Comparison of ENCODE assay signal across 7 mouse cellular contexts in the genomic region with DNA sequence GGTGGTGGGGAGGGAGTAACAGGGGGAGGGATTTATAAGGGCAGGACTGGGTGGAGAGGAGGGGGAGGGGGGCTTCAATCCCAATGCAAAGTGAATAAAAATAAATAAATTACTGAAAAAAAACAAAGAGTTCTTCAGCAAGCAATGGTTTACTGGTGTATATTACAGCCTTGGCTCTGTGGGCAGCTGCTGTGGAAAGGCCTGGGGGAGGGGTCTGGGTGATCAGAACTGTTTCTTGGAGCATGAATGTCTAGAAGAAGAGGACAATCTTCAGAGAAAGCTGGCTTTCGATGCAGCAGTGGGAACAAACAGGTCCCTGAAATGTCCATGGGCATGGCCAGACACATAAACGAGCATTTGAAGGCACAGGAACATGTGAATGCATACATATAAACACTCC. TPM values are rescaled to one million over a fixed set of nuclear protein-coding genes. Genes with fewer than 3 reads are reported as not detected.
ATAC-seq lines count a peak whose summit lies in the region.
"Not testable (repeated sequence)": the region's sequence is repeated elsewhere in the genome, so short reads cannot be mapped to it uniquely, and the experiment has no call there.

No protein-coding gene starts in this region.

- H3K9me3 ChIP-seq in embryonic facial prominence, embryonic 13.5 days; heart, embryonic 11.5 days (replicated peaks; ENCODE audit: control insufficient read depth, low read length); hindbrain, embryonic 15.5 days; kidney, embryonic 15.5 days (replicated peaks); limb, embryonic 15.5 days; lung, embryonic 15.5 days; neural tube, embryonic 13.5 days: not testable (repeated sequence)

- peak overlapping the region; percentile 57; the same call in 1 of the 2 replicates for H3K4me2 ChIP-seq in embryonic facial prominence, embryonic 13.5 days
- H3K4me2 ChIP-seq in heart, embryonic 11.5 days: peak overlapping the region; percentile 60; the same call in 1 of the 2 replicates
- peak overlapping the region; percentile 54 for H3K4me2 ChIP-seq in hindbrain, embryonic 15.5 days
- H3K4me2 ChIP-seq in kidney, embryonic 15.5 days: peak overlapping the region; percentile 62
- peak overlapping the region; percentile 54; the same call in 1 of the 2 replicates for H3K4me2 ChIP-seq in limb, embryonic 15.5 days
- peak overlapping the region; percentile 67 for H3K4me2 ChIP-seq in lung, embryonic 15.5 days
- H3K4me2 ChIP-seq in neural tube, embryonic 13.5 days: peak overlapping the region; percentile 55; the same call in 1 of the 2 replicates

- H3K4me1 ChIP-seq in embryonic facial prominence, embryonic 13.5 days: peaks cover 13% of the 10 kb centered on the region
- not testable (repeated sequence) for H3K4me1 ChIP-seq in heart, embryonic 11.5 days (ENCODE audit: control insufficient read depth, insufficient read depth, low read length)
- H3K4me1 ChIP-seq in hindbrain, embryonic 15.5 days (replicated peaks): peaks cover 11% of the 10 kb centered on the region; the same call in 1 of the 2 replicates
- H3K4me1 ChIP-seq in kidney, embryonic 15.5 days: peaks cover 33% of the 10 kb centered on the region
- H3K4me1 ChIP-seq in limb, embryonic 15.5 days: peaks cover 11% of the 10 kb centered on the region
- H3K4me1 ChIP-seq in lung, embryonic 15.5 days: peaks cover 22% of the 10 kb centered on the region
- H3K4me1 ChIP-seq in neural tube, embryonic 13.5 days (replicated peaks): peaks cover 13% of the 10 kb centered on the region

- not testable (repeated sequence) for H3K4me3 ChIP-seq in embryonic facial prominence, embryonic 13.5 days; heart, embryonic 11.5 days (ENCODE audit: low read depth, low read length); hindbrain, embryonic 15.5 days; kidney, embryonic 15.5 days (replicated peaks); limb, embryonic 15.5 days; neural tube, embryonic 13.5 days
- H3K4me3 ChIP-seq in lung, embryonic 15.5 days: 0 out of 2 replicates have a peak overlapping the region, but pooled peaks have one; percentile 47

- not testable (repeated sequence) for ATAC-seq in embryonic facial prominence, embryonic 13.5 days (ENCODE audit: insufficient number of reproducible peaks, insufficient read depth, low FRiP score, low TSS enrichment, low read depth); heart, embryonic 11.5 days (replicated peaks; ENCODE audit: insufficient number of reproducible peaks, low FRiP score, low TSS enrichment); hindbrain, embryonic 15.5 days (ENCODE audit: low FRiP score, low read depth); kidney, embryonic 15.5 days (replicated peaks; ENCODE audit: low FRiP score); limb, embryonic 15.5 days (ENCODE audit: insufficient number of reproducible peaks, low FRiP score, low TSS enrichment, low read depth); neural tube, embryonic 13.5 days (ENCODE audit: low read depth)
- ATAC-seq in lung, embryonic 15.5 days (ENCODE audit: borderline replicate concordance, extremely low read depth, low FRiP score, low TSS enrichment): 0 out of 2 replicates have a peak, but pooled peaks have one; percentile 15

- H3K27ac ChIP-seq in embryonic facial prominence, embryonic 13.5 days: peak overlapping the region; percentile 82
- peak overlapping the region; percentile 46 for H3K27ac ChIP-seq in heart, embryonic 11.5 days (ENCODE audit: low read depth, low read length)
- 0 out of 2 replicates have a peak overlapping the region, but pooled peaks have one; percentile 1 for H3K27ac ChIP-seq in hindbrain, embryonic 15.5 days (replicated peaks)
- H3K27ac ChIP-seq in kidney, embryonic 15.5 days: peak overlapping the region; percentile 95
- H3K27ac ChIP-seq in limb, embryonic 15.5 days: peak overlapping the region; percentile 84
- H3K27ac ChIP-seq in lung, embryonic 15.5 days: peak overlapping the region; percentile 99
- not testable (repeated sequence) for H3K27ac ChIP-seq in neural tube, embryonic 13.5 days (replicated peaks)

- not testable (repeated sequence) for H3K9ac ChIP-seq in embryonic facial prominence, embryonic 13.5 days; heart, embryonic 11.5 days (ENCODE audit: low read depth, low read length); hindbrain, embryonic 15.5 days; kidney, embryonic 15.5 days; limb, embryonic 15.5 days; lung, embryonic 15.5 days; neural tube, embryonic 13.5 days

- not testable (repeated sequence) for H3K36me3 ChIP-seq in embryonic facial prominence, embryonic 13.5 days; heart, embryonic 11.5 days (ENCODE audit: control insufficient read depth, insufficient read depth, low read length); hindbrain, embryonic 15.5 days; kidney, embryonic 15.5 days; limb, embryonic 15.5 days; lung, embryonic 15.5 days; neural tube, embryonic 13.5 days

- not testable (repeated sequence) for H3K27me3 ChIP-seq in embryonic facial prominence, embryonic 13.5 days; heart, embryonic 11.5 days (ENCODE audit: control insufficient read depth, insufficient read depth, low read length); hindbrain, embryonic 15.5 days; kidney, embryonic 15.5 days; limb, embryonic 15.5 days; lung, embryonic 15.5 days; neural tube, embryonic 13.5 days

- WGBS in embryonic facial prominence, embryonic 13.5 days: 51% methylated on average over 2 of the region's 2 CpGs
- 63% methylated on average over 2 of the region's 2 CpGs for WGBS in heart, embryonic 11.5 days (ENCODE audit: insufficient replicate concordance)
- 68% methylated on average over 2 of the region's 2 CpGs for WGBS in hindbrain, embryonic 15.5 days
- 40% methylated on average over 2 of the region's 2 CpGs for WGBS in kidney, embryonic 15.5 days
- WGBS in limb, embryonic 15.5 days: 40% methylated on average over 2 of the region's 2 CpGs
- WGBS in lung, embryonic 15.5 days: 20% methylated on average over 2 of the region's 2 CpGs
- 69% methylated on average over 2 of the region's 2 CpGs for WGBS in neural tube, embryonic 13.5 days

RNA-seq across cellular contexts. Expression of gene Selenbp1, which starts 0.6 kb away (rescaled TPM):
- polyA plus RNA-seq in embryonic facial prominence, embryonic 13.5 days (2015; fragmentation: Nextera tagmentation; extraction: Ambion mirVana): 18.9 and 25.2 TPM in 2 replicates
- polyA plus RNA-seq in heart, embryonic 11.5 days (2014; fragmentation: Nextera tagmentation; extraction: Ambion mirVana): 36.8 and 45.6 TPM in 2 replicates
- polyA plus RNA-seq in hindbrain, embryonic 15.5 days (2015; fragmentation: Nextera tagmentation; extraction: Ambion mirVana): 15.5 and 16.4 TPM in 2 replicates
- 60.6 and 62.4 TPM in 2 replicates for polyA plus RNA-seq in kidney, embryonic 15.5 days (2015; fragmentation: Nextera tagmentation; extraction: Ambion mirVana)
- 51.9 and 57.7 TPM in 2 replicates for polyA plus RNA-seq in limb, embryonic 15.5 days (2015; fragmentation: Nextera tagmentation; extraction: Ambion mirVana)
- polyA plus RNA-seq in lung, embryonic 15.5 days (2015; fragmentation: Nextera tagmentation; extraction: Ambion mirVana): 216 and 237 TPM in 2 replicates
- polyA plus RNA-seq in neural tube, embryonic 13.5 days (2015; fragmentation: Nextera tagmentation; extraction: Ambion mirVana): 13.0 and 13.4 TPM in 2 replicates

RNA-seq across cellular contexts. Expression of gene Rfx5, which starts 21.6 kb away (rescaled TPM):
- polyA plus RNA-seq in embryonic facial prominence, embryonic 13.5 days (2015; fragmentation: Nextera tagmentation; extraction: Ambion mirVana): 10.8 and 11.3 TPM in 2 replicates
- polyA plus RNA-seq in heart, embryonic 11.5 days (2014; fragmentation: Nextera tagmentation; extraction: Ambion mirVana): 6.7 and 7.9 TPM in 2 replicates
- 6.9 and 7.1 TPM in 2 replicates for polyA plus RNA-seq in hindbrain, embryonic 15.5 days (2015; fragmentation: Nextera tagmentation; extraction: Ambion mirVana)
- polyA plus RNA-seq in kidney, embryonic 15.5 days (2015; fragmentation: Nextera tagmentation; extraction: Ambion mirVana): 8.9 and 10.8 TPM in 2 replicates
- 8.0 and 8.2 TPM in 2 replicates for polyA plus RNA-seq in limb, embryonic 15.5 days (2015; fragmentation: Nextera tagmentation; extraction: Ambion mirVana)
- 9.5 and 9.8 TPM in 2 replicates for polyA plus RNA-seq in lung, embryonic 15.5 days (2015; fragmentation: Nextera tagmentation; extraction: Ambion mirVana)
- 5.5 and 6.1 TPM in 2 replicates for polyA plus RNA-seq in neural tube, embryonic 13.5 days (2015; fragmentation: Nextera tagmentation; extraction: Ambion mirVana)

RNA-seq across cellular contexts. Expression of gene Pi4kb, which starts 42.3 kb away (rescaled TPM):
- polyA plus RNA-seq in embryonic facial prominence, embryonic 13.5 days (2015; fragmentation: Nextera tagmentation; extraction: Ambion mirVana): 23.4 and 26.5 TPM in 2 replicates
- 12.9 and 18.5 TPM in 2 replicates for polyA plus RNA-seq in heart, embryonic 11.5 days (2014; fragmentation: Nextera tagmentation; extraction: Ambion mirVana)
- polyA plus RNA-seq in hindbrain, embryonic 15.5 days (2015; fragmentation: Nextera tagmentation; extraction: Ambion mirVana): 21.8 and 27.3 TPM in 2 replicates
- polyA plus RNA-seq in kidney, embryonic 15.5 days (2015; fragmentation: Nextera tagmentation; extraction: Ambion mirVana): 21.4 and 27.5 TPM in 2 replicates
- polyA plus RNA-seq in limb, embryonic 15.5 days (2015; fragmentation: Nextera tagmentation; extraction: Ambion mirVana): 26.8 and 29.1 TPM in 2 replicates
- polyA plus RNA-seq in lung, embryonic 15.5 days (2015; fragmentation: Nextera tagmentation; extraction: Ambion mirVana): 20.5 and 21.8 TPM in 2 replicates
- polyA plus RNA-seq in neural tube, embryonic 13.5 days (2015; fragmentation: Nextera tagmentation; extraction: Ambion mirVana): 24.0 and 26.7 TPM in 2 replicates

RNA-seq across cellular contexts. Expression of gene Psmb4, which starts 45.5 kb away (rescaled TPM):
- 348 and 379 TPM in 2 replicates for polyA plus RNA-seq in embryonic facial prominence, embryonic 13.5 days (2015; fragmentation: Nextera tagmentation; extraction: Ambion mirVana)
- 293 and 305 TPM in 2 replicates for polyA plus RNA-seq in heart, embryonic 11.5 days (2014; fragmentation: Nextera tagmentation; extraction: Ambion mirVana)
- 352 and 354 TPM in 2 replicates for polyA plus RNA-seq in hindbrain, embryonic 15.5 days (2015; fragmentation: Nextera tagmentation; extraction: Ambion mirVana)
- polyA plus RNA-seq in kidney, embryonic 15.5 days (2015; fragmentation: Nextera tagmentation; extraction: Ambion mirVana): 340 and 342 TPM in 2 replicates
- 312 and 330 TPM in 2 replicates for polyA plus RNA-seq in limb, embryonic 15.5 days (2015; fragmentation: Nextera tagmentation; extraction: Ambion mirVana)
- 336 and 350 TPM in 2 replicates for polyA plus RNA-seq in lung, embryonic 15.5 days (2015; fragmentation: Nextera tagmentation; extraction: Ambion mirVana)
- 366 TPM in 2 replicates for polyA plus RNA-seq in neural tube, embryonic 13.5 days (2015; fragmentation: Nextera tagmentation; extraction: Ambion mirVana)
